Mouse (Mus musculus) telencephalon, adult 2 months (tissue): ENCODE measurements around the gene Aldh5a1.

ENCODE experiments used
- DNase-seq: peaks from one replicate; pipeline ENCODE4 v3.0.0-alpha.2; 2011; ENCODE audit warnings: low read depth, low spot score

The Aldh5a1 gene

GRCm38 (mm10) chr13:24933199-24933598, 4.3 kb downstream of the Aldh5a1 start:
- DNase-seq = no peak

- no peak for DNase-seq
These were observed 6.9 kb downstream of the Aldh5a1 start for GRCm38 (mm10) chr13:24930591-24930990.

- DNase-seq = no peak
These were observed 13.5 kb downstream of the Aldh5a1 start for GRCm38 (mm10) chr13:24923991-24924390.

GRCm38 (mm10) chr13:24921281-24921680, 16.2 kb downstream of the Aldh5a1 start:
- no peak for DNase-seq

- DNase-seq = no peak
These were observed 17.0 kb downstream of the Aldh5a1 start for GRCm38 (mm10) chr13:24920333-24920977.

- no peak for DNase-seq
These were observed 21.6 kb downstream of the Aldh5a1 start for GRCm38 (mm10) chr13:24915831-24916230.

- DNase-seq = no peak
These were observed 22.5 kb downstream of the Aldh5a1 start for GRCm38 (mm10) chr13:24914915-24915314.

GRCm38 (mm10) chr13:24913576-24913975, 23.9 kb downstream of the Aldh5a1 start:
- no peak for DNase-seq

GRCm38 (mm10) chr13:24909112-24909511, 28.3 kb downstream of the Aldh5a1 start:
- no peak for DNase-seq

- no peak for DNase-seq
These were observed 30.5 kb downstream of the Aldh5a1 start for GRCm38 (mm10) chr13:24906831-24907570.

- DNase-seq = no peak
These were observed 32.0 kb downstream of the Aldh5a1 start for GRCm38 (mm10) chr13:24905422-24905821.

GRCm38 (mm10) chr13:24903412-24903811, 34.0 kb downstream of the Aldh5a1 start:
- no peak for DNase-seq

- no peak for DNase-seq
These were observed 35.5 kb downstream of the Aldh5a1 start for GRCm38 (mm10) chr13:24901916-24902315.

- DNase-seq = no peak
These were observed 43.6 kb downstream of the Aldh5a1 start for GRCm38 (mm10) chr13:24893880-24894279.

- DNase-seq = no peak
These were observed 44.9 kb downstream of the Aldh5a1 start for GRCm38 (mm10) chr13:24892516-24892915.

- DNase-seq = no peak
These were observed 47.9 kb downstream of the Aldh5a1 start for GRCm38 (mm10) chr13:24889554-24889953.

GRCm38 (mm10) chr13:24882411-24882810, 55.0 kb downstream of the Aldh5a1 start:
- no peak for DNase-seq

- no peak for DNase-seq
These were observed 56.8 kb downstream of the Aldh5a1 start for GRCm38 (mm10) chr13:24880704-24881103.

- no peak for DNase-seq
These were observed 57.3 kb downstream of the Aldh5a1 start for GRCm38 (mm10) chr13:24880208-24880607.

GRCm38 (mm10) chr13:24879359-24880040, 58.0 kb downstream of the Aldh5a1 start:
- no peak for DNase-seq

GRCm38 (mm10) chr13:24868233-24868632, 69.2 kb downstream of the Aldh5a1 start:
- DNase-seq = no peak

GRCm38 (mm10) chr13:24867789-24868188, 69.7 kb downstream of the Aldh5a1 start:
- no peak for DNase-seq
